Mouse (Mus musculus): ENCODE results near the gene Clint1.

DNA sequence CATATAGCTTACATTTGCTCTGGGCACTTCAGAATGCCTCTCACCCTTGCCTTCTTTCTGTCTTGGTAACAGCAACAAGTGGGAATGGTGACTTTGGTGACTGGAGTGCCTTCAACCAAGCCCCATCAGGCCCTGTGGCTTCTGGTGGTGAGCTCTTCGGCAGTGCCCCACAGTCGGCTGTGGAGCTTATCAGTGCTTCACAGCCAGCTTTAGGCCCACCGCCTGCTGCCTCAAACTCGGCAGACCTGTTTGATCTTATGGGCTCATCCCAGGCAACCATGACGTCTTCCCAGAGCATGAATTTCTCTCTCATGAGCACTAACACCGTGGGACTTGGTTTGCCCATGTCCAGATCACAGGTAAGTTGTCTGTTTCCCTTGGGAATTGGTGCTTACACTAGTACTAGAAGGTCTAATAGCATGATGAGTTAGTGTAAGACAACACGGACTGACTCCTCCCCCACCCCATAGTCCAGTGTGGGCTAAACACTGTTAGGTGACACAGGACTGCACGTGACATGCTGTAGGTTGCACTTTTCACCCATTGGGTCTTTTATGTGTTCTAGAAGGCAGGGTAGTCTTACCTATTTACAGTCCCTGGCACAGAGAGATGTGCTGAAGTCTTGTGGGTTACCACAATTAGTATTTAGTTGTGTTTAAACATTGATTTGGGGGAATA is 54.4 kb downstream of the Clint1 start:
- TF ChIP-seq CTCF (IDR thresholded peaks at IDR 0.05; ENCODE audit: borderline replicate concordance, insufficient read depth, low read length): no peak
- no peak for TF ChIP-seq POLR2A (IDR thresholded peaks at IDR 0.05; ENCODE audit: low read depth, low read length)
